Mouse (Mus musculus) midbrain, embryonic 14.5 days (tissue): ENCODE measurements around the gene Cxcr5. TPM values are rescaled to one million over a fixed set of nuclear protein-coding genes. Genes with fewer than 3 reads are reported as not detected.

ENCODE experiments used
- ATAC-seq: fragments of 200-750 bp; cut with Nextera tagmentation; 2 replicates; pipeline ENCODE4 v1.8.0; 2017; ENCODE audit warnings: moderate number of reproducible peaks, moderate library complexity; ENCODE audit not compliant: low FRiP score, low TSS enrichment
- DNase-seq: peaks from one replicate; pipeline ENCODE4 v3.0.0-alpha.2; 2015
- H3K27ac ChIP-seq: fragments of 300-500 bp; sonication (generic); replicated peaks from 2 replicates; pipeline ENCODE4 v1.5.1; 2014; ENCODE audit warnings: mild to moderate bottlenecking, low read depth, low read length, moderate library complexity
- H3K27me3 ChIP-seq: fragments of 300-500 bp; sonication (generic); 2 replicates; pipeline ENCODE4 v1.6.1; 2014; ENCODE audit warnings: low read length, control low read depth, mixed read lengths; ENCODE audit not compliant: control insufficient read depth, insufficient read depth
- H3K36me3 ChIP-seq: fragments of 300-500 bp; sonication (generic); 2 replicates; pipeline ENCODE4 v1.6.1; 2014; ENCODE audit warnings: low read length, control low read depth; ENCODE audit not compliant: control insufficient read depth, insufficient read depth
- H3K4me1 ChIP-seq: fragments of 300-500 bp; sonication (generic); 2 replicates; pipeline ENCODE4 v1.6.1; 2014; ENCODE audit warnings: mild to moderate bottlenecking, antibody characterized with exemption, low read length, control low read depth; ENCODE audit not compliant: control insufficient read depth, insufficient read depth
- H3K4me2 ChIP-seq: fragments of 300-500 bp; sonication (generic); 2 replicates; pipeline ENCODE4 v1.6.1; 2014; ENCODE audit warnings: mild to moderate bottlenecking, low read length, moderate library complexity
- H3K4me3 ChIP-seq: fragments of 300-500 bp; sonication (generic); replicated peaks from 2 replicates; pipeline ENCODE4 v1.5.1; 2014; ENCODE audit warnings: low read depth, low read length
- H3K9ac ChIP-seq: fragments of 300-500 bp; sonication (generic); replicated peaks from 2 replicates; pipeline ENCODE4 v1.6.1; 2014; ENCODE audit warnings: mild to moderate bottlenecking, low read length, moderate library complexity
- H3K9me3 ChIP-seq: fragments of 300-500 bp; sonication (generic); 2 replicates; pipeline ENCODE4 v1.6.1; 2016; ENCODE audit warnings: low read length, control low read depth, mixed read lengths; ENCODE audit not compliant: control insufficient read depth
- WGBS: fragments of 180-500 bp; shearing (Covaris S2); extraction: QIAGEN DNeasy Blood & Tissue Kit; methylation state at CpG from one replicate; pipeline ENCODE4 v1.1.7; 2014; 5-methylcytosine and 5-hydroxymethylcytosine counted together
- polyA plus RNA-seq: library from polyadenylated mRNA; unstranded; fragments of >200 nt; fragmentation: Nextera tagmentation; extraction: Ambion mirVana; gene quantifications from 2 replicates; pipeline ENCODE4 v1.2.1, GENCODE M21; 2014

The Cxcr5 gene
- polyA plus RNA-seq, 1 experiment from 2014 or later, result not detected

GRCm38 (mm10) chr9:44491351-44491750 lies 70.3 kb downstream of the Cxcr5 start:
- H3K4me1 ChIP-seq, result peaks cover 71% of the 10 kb centered on the region
- ATAC-seq (no peak), DNase-seq (no peak)
- H3K27me3 ChIP-seq, result no peaks in the 10 kb centered on the region
- no peak overlapping the region for H3K4me3 ChIP-seq
- no peak overlapping the region for H3K4me2 ChIP-seq
- H3K36me3 ChIP-seq, result no peaks in the 10 kb centered on the region
- H3K9me3 ChIP-seq, result no peaks in the 10 kb centered on the region
- H3K9ac ChIP-seq, result no peak overlapping the region
- H3K27ac ChIP-seq, result no peak overlapping the region
- 81% methylated on average over 10 of the region's 10 CpGs for WGBS

- H3K27ac ChIP-seq, result 0 out of 2 replicates have a peak overlapping the region, but pooled peaks have one; percentile 32
- no peaks in the 10 kb centered on the region for H3K27me3 ChIP-seq
- WGBS, result 13% methylated on average over 17 of the region's 17 CpGs
- H3K36me3 ChIP-seq, result no peaks in the 10 kb centered on the region
- no peak for DNase-seq
- H3K9me3 ChIP-seq, result no peaks in the 10 kb centered on the region
- peak overlapping the region; percentile 99 for H3K4me2 ChIP-seq
- H3K4me3 ChIP-seq, result 0 out of 2 replicates have a peak overlapping the region, but pooled peaks have one; percentile 17
- H3K9ac ChIP-seq, result no peak overlapping the region; the same call in 1 of the 2 replicates
- ATAC-seq, result no peak
- peaks cover 79% of the 10 kb centered on the region for H3K4me1 ChIP-seq
These were observed 71.3 kb downstream of the Cxcr5 start for GRCm38 (mm10) chr9:44490086-44490967.

DNA sequence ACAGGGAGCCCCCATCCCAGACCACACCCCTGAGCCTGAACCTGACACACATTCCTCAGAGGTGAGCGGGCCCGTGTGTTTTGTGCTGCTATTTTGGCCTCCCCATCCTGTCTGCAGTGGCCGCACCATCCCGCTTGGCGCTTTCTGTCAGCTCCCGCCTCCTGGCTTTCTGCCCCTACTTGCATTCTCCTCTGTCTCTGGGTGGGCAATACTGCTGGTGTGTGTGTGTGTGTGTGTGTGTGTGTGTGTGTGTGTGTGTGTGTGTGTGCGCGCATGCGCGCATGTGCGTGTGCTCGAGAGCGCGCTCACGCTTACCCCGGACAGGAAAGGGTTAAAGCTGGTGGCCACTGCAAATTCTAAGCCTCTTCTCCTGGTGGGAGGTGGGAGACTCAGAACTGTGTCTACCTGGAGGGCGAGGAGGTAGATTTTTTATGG lies 72.0 kb downstream of the Cxcr5 start:
- no peak for ATAC-seq
- peak overlapping the region; percentile 99 for H3K4me2 ChIP-seq
- H3K9ac ChIP-seq, result peak overlapping the region; percentile 29; the same call in 1 of the 2 replicates
- peak overlapping the region; percentile 17; the same call in 1 of the 2 replicates for H3K4me3 ChIP-seq
- H3K36me3 ChIP-seq, result no peaks in the 10 kb centered on the region
- peak overlapping the region; percentile 70 for H3K27ac ChIP-seq
- H3K27me3 ChIP-seq, result no peaks in the 10 kb centered on the region
- no peaks in the 10 kb centered on the region for H3K9me3 ChIP-seq
- DNase-seq, result peak; percentile 68
- 4% methylated on average over 17 of the region's 17 CpGs for WGBS
- peaks cover 84% of the 10 kb centered on the region for H3K4me1 ChIP-seq

- H3K9me3 ChIP-seq, result no peaks in the 10 kb centered on the region
- H3K9ac ChIP-seq, result peak overlapping the region; percentile 29; the same call in 1 of the 2 replicates
- H3K36me3 ChIP-seq, result no peaks in the 10 kb centered on the region
- H3K27ac ChIP-seq, result peak overlapping the region; percentile 70
- 7% methylated on average over 5 of the region's 5 CpGs for WGBS
- H3K4me3 ChIP-seq, result no peak overlapping the region
- DNase-seq (peak; percentile 80), ATAC-seq (0 out of 2 replicates have a peak, but pooled peaks have one; percentile 26)
- no peaks in the 10 kb centered on the region for H3K27me3 ChIP-seq
- H3K4me2 ChIP-seq, result peak overlapping the region; percentile 99
- H3K4me1 ChIP-seq, result peaks cover 84% of the 10 kb centered on the region
These were observed 72.8 kb downstream of the Cxcr5 start for GRCm38 (mm10) chr9:44488855-44489381.

- H3K4me2 ChIP-seq, result peak overlapping the region; percentile 99
- no peaks in the 10 kb centered on the region for H3K9me3 ChIP-seq
- H3K4me3 ChIP-seq, result no peak overlapping the region; the same call in 1 of the 2 replicates
- no peak for DNase-seq
- H3K27ac ChIP-seq, result peak overlapping the region; percentile 70
- H3K4me1 ChIP-seq, result peaks cover 80% of the 10 kb centered on the region
- H3K27me3 ChIP-seq, result no peaks in the 10 kb centered on the region
- H3K9ac ChIP-seq, result peak overlapping the region; percentile 21; the same call in 1 of the 2 replicates
- ATAC-seq, result no peak
- no peaks in the 10 kb centered on the region for H3K36me3 ChIP-seq
- WGBS, result 22% methylated on average over 8 of the region's 8 CpGs
These were observed 73.3 kb downstream of the Cxcr5 start for GRCm38 (mm10) chr9:44488416-44488815.

GRCm38 (mm10) chr9:44487441-44487840 lies 74.2 kb downstream of the Cxcr5 start:
- 11% methylated on average over 7 of the region's 7 CpGs for WGBS
- Histone ChIP-seq H3K27ac (peak overlapping the region; percentile 70; the same call in 1 of the 2 replicates), H3K4me2 (peak overlapping the region; percentile 99), H3K4me1 (peaks cover 71% of the 10 kb centered on the region), H3K9me3 (no peaks in the 10 kb centered on the region), H3K36me3 (no peaks in the 10 kb centered on the region), H3K4me3 (peak overlapping the region; percentile 13; the same call in 1 of the 2 replicates), H3K9ac (peak overlapping the region; percentile 39), H3K27me3 (no peaks in the 10 kb centered on the region)
- DNase-seq (no peak), ATAC-seq (no peak)

DNA sequence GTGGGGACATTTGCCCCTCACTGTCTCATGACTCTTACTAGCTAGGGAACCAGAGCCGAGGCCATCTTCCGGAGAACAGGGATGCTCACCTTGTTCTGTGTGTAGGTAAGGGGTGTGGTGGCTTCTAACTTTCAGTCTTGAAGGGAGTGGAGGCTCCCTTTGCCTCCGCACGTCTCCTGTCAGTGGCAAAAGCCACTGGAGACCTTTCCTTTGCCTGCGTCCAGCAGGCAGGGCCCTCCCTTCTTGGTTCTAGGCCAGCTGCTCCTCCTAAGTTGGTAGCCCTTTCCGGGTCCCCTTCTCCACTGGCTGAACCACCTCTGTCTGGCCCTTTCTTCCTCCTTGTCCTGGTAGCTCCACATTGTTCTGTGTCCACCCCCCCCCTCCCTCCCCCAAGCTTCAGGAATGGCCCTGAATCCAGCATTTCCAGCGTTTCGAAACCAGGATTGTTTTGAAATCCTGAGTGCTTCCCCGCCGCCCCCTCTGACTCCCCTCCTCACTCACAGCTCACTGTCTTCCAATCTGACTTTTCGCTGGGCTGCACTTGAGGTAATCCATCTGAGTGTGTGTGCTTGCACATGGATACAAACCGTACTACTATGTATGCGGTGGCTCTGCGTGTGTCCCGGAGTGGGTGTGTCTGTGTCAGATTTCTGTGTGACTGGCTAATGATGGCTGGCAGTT lies 74.8 kb downstream of the Cxcr5 start:
- Histone ChIP-seq H3K4me1 (peaks cover 70% of the 10 kb centered on the region), H3K27me3 (no peaks in the 10 kb centered on the region), H3K27ac (0 out of 2 replicates have a peak overlapping the region, but pooled peaks have one; percentile 22), H3K9ac (peak overlapping the region; percentile 39; the same call in 1 of the 2 replicates), H3K36me3 (no peaks in the 10 kb centered on the region), H3K4me3 (peak overlapping the region; percentile 13; the same call in 1 of the 2 replicates), H3K4me2 (peak overlapping the region; percentile 99), H3K9me3 (no peaks in the 10 kb centered on the region)
- 18% methylated on average over 15 of the region's 15 CpGs for WGBS
- no peak for ATAC-seq
- no peak for DNase-seq

DNA sequence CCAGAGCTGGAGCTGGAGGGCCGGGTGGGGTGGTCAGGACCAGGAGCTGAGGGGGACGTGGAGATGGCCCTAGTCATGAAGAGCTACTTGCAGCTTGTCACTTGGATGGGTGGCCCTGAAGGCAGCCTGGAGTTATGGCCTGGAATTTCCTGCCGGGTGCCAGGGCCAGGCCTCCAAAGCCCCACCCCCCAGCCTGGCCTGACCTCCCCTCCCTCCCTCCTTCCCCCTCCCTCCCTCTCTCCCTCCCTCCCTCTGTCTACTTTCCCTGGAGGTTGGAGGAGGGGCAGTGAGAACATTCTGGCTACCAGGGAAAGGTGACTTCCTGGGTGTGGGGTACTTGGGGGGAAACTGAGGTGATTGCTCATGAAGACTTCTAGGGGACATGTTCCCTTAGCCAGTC lies 75.3 kb downstream of the Cxcr5 start:
- 0 out of 2 replicates have a peak overlapping the region, but pooled peaks have one; percentile 22 for H3K27ac ChIP-seq

More for the DNA sequence above, 75.3 kb downstream of the Cxcr5 start:
- Histone ChIP-seq H3K9ac (peak overlapping the region; percentile 39; the same call in 1 of the 2 replicates), H3K27me3 (no peaks in the 10 kb centered on the region), H3K9me3 (no peaks in the 10 kb centered on the region), H3K4me3 (peak overlapping the region; percentile 13; the same call in 1 of the 2 replicates), H3K4me1 (peaks cover 70% of the 10 kb centered on the region), H3K4me2 (peak overlapping the region; percentile 99), H3K36me3 (no peaks in the 10 kb centered on the region)
- ATAC-seq, result no peak
- no peak for DNase-seq
- WGBS, result 20% methylated on average over 3 of the region's 3 CpGs
